Mouse (Mus musculus) left cerebral cortex, adult 11 months (tissue): Measurements from ENCODE around the gene Clec2g.
"Not testable (repeated sequence)": the region's sequence is repeated elsewhere in the genome, so short reads cannot be mapped to it uniquely, and the experiment has no call there.

Experiments
- DNase-seq: peaks from one replicate; pipeline ENCODE4 v3.0.0; 2022; ENCODE audit warnings: low spot score

Clec2g gene

DNA sequence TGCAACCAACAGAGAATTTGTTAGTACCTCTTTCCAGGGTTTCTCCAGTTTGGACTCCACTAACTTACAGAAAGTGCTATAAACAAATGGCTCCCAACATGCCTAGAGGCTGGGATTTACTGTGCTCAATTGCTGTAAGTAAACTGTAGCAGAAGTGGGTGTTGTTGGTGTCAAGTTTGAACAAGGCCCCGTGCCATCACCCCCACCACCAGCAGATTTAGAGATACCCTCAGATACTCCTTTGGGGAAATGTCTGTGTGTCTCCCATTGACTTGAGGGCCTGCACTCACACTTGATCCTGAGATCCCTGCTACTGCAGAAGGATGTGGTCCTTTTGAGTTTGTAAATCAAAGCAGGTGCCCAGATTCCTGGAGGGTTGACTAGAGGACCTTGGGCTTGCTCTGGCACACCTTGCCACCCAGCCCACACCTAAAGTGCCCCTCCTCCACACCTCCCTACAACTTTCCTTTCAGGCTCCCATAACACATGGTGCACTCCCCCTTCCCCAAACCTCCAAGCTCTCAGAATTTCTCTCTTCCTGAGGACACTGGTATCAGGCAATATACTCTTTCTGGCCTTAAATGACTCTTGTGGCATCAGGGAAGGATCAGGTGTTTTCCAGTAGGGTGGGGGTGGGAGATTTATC lies 37.3 kb downstream of the Clec2g start:
- no peak for DNase-seq

DNA sequence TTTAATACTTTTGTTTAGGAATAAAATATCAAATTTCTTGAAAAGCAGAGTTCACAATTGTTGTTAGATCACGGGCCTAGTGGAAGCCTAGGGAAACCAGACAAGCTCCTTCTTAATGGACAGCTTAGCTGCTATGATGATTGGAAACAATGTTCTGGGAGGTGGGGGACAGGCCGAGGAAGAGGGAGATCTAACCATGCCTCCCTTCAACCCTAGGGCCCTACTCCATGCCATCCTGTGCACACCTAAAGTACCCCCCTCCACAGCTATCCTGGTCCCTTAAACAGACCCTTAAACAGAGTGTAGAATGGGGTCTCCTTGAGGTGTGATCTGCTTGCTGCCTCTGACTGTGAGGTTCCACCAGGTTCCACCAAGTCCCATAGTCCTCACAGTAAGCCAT lies 38.0 kb downstream of the Clec2g start:
- DNase-seq, result no peak

DNA sequence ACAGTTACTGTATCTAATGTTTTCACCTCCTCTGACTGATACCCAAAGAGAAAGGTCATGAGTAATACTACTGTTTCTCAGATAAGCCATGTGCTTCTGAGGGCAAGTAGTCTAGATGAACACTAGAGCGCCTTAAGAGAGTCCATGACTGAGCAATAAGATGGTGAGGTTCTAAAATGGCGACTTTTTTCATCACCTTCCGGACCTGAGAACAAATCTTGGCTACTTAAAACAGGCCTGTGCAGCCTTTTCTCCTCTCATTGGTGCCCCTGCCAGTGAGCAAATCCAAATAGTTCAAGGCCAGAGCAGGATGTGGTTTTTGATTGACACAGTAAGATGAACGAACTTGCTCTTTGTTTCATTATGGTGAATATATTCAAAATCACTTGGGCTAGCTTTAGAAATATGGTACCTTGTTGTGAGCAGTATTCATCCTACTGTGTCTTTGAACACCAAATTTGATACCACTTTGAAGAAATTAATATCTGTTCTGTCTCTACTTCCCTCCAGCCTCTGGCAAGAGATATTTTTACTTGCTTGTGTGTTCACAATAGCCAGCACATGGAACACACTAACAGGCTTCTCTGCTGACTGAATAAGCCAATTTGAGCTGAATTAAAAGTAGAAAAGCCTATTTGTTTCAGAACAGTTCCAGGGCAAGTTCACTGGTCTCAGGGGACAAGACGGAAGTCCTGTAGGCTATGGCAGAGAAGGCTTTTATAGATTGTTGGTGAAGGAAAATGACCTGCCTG lies 38.7 kb downstream of the Clec2g start:
- no peak for DNase-seq

DNA sequence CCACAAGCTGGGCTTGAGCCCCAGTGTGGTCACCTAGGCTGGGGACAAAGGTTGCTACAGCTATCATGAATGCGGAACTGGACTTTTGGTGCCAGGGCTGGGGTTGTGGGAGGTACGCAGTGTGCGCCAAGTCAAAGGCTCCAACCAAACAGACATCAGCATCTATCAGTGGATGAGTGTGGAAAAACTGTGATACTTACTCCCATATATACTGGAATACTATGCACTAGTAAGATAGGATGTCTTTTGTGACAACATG lies 39.2 kb downstream of the Clec2g start:
- no peak for DNase-seq

DNA sequence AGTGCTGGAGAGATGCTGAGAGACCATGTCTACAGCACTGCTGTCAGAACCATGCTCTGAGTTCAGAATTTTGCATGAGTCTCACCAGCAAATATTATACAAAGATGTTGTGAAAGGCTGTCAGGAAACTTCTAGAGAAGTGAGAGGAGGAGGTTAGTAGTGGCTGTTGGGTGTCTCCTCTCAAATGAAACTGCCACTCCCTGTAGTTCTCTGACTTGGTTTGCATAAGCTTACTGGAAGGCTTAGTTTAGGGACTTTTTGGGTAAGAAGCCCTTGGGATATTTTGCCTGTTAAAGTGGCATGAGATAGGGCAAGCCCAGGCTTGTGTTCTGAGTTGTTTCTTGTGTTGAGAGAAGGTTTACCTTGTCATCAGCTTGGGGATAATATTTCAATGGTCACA lies 40.7 kb downstream of the Clec2g start:
- DNase-seq, result not testable (repeated sequence)

DNA sequence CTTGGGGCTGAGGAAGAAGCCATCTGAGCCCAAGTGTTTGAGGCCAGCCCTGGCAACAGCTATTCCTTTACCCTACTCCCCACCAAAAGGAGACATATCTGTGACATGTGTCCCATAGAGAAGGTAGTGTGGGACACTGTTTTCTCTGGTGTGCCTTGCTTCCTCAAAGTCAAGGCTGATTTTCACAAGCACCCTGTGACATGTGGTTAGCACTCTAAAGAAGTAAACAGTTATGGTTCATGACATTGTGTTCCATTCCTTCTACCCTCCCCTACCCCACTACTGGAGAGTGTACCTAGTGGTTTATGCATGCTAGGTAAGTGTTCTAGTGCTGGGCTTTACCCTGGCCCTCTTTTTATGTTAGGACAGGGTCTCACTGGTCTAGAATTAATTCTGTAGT lies 42.0 kb downstream of the Clec2g start:
- DNase-seq, result no peak

DNA sequence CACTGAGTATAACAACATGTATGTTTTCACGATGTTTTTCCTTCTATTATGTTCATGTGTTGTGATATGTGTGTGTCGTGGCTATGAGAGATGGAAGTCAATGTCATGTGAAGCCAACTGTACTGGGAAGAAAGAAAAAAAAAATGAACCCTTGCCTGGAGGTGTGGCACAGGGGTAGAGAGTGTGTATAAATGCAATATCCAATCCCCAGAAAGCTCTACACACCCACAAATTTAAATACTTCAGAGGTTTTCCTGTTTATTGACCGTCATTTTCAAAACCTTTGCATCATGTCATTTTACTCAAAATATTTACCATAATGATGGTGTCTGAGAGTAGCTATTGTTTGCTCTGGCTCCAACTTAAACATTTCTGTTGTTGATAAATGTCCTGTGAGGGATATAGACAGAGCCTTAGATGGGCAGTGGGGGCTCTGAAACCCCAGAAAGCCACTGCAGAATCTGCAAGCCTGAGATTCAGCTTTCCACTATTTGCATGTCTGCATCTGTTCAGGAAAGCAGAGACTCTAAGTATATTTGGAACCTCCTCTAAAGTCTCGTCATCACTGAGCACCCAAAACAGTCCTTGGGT lies 47.9 kb downstream of the Clec2g start:
- DNase-seq, result not testable (repeated sequence)

DNA sequence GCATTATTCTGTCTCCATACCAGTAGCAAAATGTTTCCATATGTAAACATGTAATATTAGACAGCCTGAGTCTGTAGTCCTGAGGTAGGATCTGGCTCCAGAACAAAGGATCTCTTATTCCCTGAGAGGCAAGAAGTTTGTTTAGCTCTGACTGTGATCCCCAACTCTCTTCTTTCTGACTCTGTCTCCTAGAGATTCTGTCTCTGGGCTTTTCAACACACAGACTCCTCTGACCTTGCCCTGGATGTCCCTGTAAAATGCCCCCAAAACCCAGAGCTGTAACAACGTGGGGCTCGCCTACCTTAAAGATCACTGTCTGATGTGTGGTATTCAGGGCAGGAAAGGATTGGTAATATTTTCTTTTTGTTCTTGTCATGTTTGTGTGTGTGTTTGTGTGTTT lies 58.2 kb downstream of the Clec2g start:
- DNase-seq, result no peak

DNA sequence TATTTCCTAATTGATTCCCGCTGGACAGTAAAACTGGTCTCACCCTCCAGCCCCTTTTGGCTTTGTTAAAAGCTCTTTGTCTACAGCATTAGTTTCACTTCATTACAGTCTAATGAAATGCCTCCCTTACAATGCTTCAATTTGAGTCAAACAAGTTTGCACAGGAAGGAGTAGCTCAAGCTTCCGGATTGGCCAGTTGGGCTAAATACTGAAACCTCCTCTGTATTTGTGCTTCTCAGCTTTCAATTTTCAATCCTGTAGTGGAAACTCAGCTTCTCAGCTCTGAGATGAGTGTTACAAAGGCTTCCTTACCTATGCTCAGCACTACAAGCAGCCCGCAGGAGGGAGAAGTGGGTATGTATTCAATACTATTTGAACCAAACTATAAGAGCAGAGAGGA lies 58.6 kb downstream of the Clec2g start:
- DNase-seq, result no peak

DNA sequence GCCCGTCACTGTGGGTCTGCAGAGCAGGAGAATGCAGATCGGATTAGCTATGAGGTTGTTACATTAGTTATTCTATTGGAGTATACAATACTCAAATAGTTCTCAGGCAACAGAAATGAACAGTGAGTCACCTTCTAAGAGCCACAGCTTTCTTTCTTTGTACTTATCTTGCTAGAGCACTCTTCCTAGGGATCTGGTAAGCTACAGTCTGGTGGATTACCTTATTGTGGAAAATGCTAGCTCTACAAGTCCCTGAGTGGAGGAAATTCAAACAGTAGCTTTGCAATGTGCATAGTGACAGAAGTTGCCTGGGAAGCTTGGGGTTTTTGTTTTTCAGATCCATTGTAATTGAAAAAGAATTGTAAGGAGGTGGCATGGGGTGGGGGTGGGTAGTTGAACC lies 59.0 kb downstream of the Clec2g start:
- DNase-seq, result no peak

DNA sequence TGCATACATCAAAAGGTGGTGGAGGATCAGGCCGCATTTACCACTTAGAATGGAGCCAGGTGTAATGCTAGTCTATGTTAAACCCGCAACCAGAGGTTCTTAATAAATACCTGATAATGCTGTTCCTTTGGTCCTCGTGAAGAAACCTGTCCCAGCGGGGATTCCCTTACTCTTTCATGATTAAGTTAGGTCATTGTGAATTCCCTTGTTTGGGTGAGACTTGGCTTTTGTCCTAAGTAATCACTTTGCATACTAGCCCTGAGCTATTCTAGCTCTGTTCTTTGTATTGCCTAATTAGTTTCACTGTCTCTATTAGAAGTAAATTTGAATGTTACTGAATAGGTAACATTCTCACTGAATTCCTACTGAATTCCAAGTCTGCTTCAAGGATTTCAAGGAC lies 60.2 kb downstream of the Clec2g start:
- DNase-seq, result no peak

DNA sequence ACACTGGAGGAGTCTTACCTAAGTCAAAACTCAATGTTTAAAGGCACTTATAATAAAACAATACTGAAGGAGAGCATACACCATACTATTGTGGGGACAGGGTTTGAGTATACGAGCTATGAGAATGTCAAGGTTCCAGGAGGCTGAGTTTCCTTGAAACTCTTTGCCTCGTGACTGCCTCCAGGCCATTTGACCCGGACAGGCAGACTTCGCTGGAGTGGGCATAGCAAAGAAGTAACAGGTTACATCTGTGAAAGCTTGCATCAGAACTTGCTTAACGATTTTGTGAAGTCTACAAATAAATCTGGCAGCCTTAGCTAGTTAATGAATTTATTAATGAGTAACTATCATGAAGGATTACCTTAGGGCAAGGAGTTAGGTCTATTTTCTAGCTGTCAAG lies 60.6 kb downstream of the Clec2g start:
- no peak for DNase-seq

DNA sequence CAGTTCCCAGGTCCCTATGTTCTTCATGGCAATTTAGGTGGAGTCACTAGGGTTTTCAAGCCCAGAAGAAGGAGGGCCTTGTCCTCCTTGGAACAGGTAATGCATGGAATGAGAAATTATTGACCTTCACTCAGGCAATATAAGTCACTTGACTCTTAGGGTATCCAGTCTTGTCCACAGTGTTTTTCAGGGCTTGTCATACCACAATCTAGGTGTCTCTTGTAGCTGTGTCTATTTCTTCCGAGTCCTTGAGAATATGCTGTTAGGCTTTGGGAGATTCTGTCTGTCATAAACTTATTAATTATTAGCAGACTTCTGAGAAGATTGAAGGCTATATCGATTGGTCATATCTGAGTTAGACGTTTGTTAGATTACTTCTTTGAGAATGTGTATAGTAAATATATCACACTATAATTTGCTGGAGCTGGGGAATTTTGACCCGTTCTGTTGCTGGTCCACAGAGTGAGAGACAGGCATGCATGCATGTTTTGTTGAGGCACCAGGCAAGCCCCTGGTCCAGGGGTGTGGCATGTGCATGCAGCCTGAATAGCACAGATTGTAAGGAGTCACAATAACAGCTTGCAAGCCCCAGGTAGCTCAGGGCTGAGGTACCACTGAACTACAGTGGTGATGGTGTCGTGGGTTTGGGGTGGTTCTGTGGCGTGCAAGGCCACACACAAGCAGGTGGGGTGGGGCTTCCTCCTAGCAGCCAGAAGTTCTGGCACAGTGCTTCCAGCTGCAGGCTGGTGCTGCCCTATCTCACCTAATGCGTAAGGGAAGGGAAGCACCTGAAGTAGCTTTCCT lies 61.3 kb downstream of the Clec2g start:
- no peak for DNase-seq

DNA sequence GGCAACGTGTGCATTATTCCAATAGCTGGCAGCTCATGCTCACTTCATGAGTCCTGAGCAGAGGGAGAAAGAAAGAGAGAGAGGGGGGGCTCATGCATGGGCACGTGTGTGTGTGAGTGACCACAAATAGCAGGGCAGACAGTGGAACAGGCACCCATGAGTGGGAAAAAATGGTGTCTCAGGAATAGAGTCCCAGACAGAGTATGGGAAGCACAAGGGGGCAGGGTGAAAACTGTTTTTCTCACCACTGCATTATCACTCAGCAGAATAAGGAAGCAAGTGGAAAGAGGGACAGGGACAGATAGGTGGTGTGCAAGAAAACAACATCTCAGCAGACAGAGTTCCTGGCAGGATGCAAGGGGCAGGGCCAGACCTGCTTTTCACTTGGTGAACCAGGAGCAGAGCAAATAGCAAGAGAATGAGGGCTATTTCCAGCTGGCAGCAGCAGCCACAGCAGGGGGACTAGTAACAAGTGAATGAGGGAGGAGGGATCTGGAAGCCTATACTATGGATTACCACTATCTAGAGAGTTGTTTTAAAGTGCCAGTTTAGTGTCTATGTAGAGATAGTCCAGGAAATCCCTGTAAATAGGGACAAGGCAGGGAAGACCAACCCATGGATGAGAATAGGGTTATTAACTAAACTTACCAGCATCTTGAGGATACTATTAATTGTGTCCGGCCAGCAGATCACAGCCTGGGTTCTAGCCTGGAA lies 62.0 kb downstream of the Clec2g start:
- DNase-seq, result no peak

DNA sequence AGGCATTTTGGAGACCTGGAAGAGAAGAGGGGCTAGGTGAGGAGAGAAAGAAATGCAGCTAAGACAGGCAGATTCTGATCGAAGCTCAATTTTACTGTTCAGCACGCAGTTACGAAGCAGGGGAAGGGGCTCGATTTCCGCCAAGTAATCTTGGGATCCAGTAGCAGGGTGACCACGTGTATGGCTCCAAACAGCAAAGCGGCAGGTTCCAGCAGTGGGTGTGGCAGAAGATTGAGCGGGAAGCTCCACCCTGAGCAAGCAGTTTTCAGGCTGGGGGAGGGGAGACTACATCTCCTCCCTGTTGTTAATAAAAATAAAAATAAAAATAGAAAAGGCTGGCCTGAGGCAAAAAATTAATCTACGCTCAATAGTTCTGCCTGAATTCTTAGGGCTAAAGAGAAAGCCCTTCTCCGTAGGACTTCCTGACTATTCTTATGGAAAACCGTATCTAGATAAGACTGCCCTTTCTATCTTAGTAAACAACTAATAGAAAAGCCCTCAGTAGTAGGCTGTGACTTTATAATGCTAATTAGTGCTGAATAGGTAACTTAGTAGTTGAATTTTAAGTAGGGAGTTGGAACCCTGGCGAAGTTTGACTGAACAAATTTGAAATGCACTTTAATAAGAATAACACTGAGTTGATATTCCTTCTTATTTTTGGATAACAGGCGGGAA lies 62.7 kb downstream of the Clec2g start:
- DNase-seq, result no peak

DNA sequence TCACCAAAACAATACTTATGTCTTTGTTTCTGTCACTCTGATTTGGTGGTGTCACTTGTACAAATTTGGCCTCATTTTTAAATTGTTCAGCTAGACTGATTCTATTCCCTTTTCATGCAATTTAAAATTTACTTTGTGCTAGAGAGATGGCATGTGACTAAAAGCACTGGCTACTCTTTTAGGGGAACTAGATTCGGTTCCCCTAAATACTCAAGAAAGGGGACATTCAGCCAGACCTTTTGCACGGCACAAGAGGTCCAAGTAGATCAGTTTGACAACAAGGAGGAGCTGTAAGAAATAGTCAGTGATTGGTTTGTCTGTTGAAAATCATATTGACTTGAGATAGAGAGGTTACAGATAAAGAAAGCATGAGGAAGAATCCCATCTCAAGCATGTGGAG lies 67.2 kb downstream of the Clec2g start:
- DNase-seq, result no peak

DNA sequence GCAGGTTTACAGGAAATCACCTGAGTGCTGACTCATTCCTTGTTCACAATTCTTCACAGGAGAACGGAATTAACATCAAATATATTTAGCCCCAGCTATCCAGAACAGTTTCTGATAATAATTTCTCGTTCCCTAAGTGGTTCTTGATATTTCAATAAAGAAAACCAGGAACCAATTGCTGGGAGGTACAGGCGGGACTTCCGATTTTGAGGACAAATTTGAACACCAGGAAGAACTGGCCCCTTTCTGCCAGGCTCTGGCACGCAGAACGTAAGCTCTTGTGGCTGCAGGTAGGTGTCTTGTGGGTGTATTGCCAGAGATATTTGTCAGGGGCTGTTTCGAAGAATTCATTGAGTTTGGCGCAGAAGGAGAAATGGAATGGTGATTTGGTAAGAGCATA lies 74.4 kb downstream of the Clec2g start:
- DNase-seq, result no peak

DNA sequence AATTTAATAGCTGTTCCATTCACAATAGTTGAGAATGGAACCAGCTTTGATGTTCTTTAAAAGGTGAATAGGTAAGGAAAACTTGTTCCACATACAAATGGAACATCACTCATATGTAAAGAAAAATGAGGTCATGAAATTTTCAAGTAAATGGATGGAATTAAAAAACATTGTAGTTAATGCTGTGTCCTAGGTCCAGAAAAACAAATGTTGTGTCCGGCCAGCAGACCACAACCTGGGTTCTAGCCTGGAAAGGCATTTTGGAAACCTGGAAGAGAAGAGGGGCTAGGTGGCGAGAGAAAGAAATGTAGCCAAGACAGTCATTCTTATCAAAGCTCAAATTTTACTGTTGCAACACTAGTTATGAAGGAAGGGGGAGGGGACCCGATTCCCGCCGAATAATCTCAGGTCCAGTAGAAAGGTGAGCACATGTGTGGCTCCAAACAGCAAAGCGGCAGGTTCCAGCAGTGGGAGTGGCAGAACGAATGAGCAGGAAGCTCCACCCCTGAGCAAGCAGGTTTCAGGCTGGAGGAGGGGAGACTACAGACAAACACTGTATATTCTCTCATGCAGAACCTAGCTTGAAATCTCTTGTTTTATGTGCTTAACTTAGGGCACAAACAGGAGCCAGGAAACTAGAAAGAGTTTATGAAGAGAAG lies 75.8 kb downstream of the Clec2g start:
- not testable (repeated sequence) for DNase-seq

DNA sequence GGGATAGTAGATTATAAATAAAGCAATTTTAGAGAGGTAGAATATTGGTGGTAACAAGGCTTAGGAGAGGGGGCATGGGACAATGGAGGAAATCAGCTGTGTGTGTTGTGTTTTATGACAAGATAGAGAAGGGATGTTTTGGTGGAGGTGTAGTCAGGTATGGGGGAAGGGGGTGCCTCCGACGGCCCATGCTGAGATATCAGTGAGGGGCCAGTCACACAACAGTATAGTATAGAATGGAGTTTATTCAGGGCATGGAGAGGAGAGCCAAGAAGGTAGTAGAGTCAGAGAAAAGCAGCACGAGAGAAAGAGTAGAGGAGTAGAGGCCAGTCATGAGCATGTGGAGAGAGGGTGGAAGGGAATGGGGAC lies 76.3 kb downstream of the Clec2g start:
- DNase-seq, result no peak

DNA sequence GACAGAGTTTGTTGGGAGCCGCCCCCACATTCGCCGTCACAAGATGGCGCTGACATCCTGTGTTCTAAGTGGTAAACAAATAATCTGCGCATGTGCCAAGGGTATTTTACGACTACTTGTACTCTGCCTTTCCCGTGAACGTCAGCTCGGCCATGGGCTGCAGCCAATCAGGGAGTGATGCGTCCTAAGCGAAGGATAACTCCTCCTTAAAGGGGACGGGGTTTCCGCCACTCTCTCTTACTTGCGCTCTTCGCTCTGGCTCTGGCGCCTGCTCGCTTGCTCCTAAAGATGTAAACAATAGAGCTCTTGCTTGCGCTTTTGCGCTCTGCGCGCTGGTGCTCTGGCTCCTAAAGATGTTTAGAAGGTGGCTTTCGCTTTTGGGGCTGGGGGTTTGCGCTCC lies 77.8 kb downstream of the Clec2g start:
- not testable (repeated sequence) for DNase-seq

DNA sequence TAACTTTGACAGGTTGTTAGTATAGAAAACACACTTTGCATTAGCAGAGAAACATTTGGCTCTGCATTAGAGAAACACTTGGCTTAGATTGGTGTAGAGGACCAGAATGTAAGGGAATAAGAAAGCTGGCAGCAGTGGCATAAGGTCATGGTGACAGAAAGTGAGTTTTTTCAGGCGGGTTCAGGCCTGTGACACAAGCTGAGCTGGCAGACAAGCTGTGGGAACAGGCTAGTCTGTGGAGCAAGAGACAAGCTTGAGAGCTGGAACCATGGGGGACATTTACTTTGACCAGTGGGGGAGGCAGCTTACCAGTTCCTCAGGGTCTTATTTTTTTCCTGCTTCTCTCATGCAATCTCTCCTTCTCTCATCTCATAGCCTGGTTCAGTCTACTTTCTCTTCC lies 78.8 kb downstream of the Clec2g start:
- DNase-seq, result no peak
